Mouse (Mus musculus) hematopoietic stem cell, adult 5-6 weeks (primary cell): ENCODE measurements around the gene Mtx3. TPM values are rescaled to one million over a fixed set of nuclear protein-coding genes. Genes with fewer than 3 reads are reported as not detected.
"Not testable (repeated sequence)": the region's sequence is repeated elsewhere in the genome, so short reads cannot be mapped to it uniquely, and the experiment has no call there.

Source experiments
- ATAC-seq, 2 experiments: fragments of 125-278 bp in 1 of 2; replicated peaks in 1 of 2; 2 replicates each; pipeline ENCODE4 v1.8.0; 2016 to 2017; ENCODE audit warnings: inconsistent platforms in 2 of 2, mild to moderate bottlenecking in 2 of 2, moderate number of reproducible peaks in 2 of 2, low read depth in 1 of 2, moderate TSS enrichment in 1 of 2; ENCODE audit not compliant: low FRiP score in 2 of 2, poor library complexity in 2 of 2, severe bottlenecking in 2 of 2, insufficient read depth in 1 of 2, low TSS enrichment in 1 of 2
- total RNA-seq: library from RNA; stranded (forward); fragments of 172-1452, 232-1000 nt; gene quantifications from 2 replicates; pipeline ENCODE4 v1.2.3, GENCODE M21; 2017

Mtx3 gene
- total RNA-seq = 12.7 and 15.7 TPM in 2 replicates

DNA sequence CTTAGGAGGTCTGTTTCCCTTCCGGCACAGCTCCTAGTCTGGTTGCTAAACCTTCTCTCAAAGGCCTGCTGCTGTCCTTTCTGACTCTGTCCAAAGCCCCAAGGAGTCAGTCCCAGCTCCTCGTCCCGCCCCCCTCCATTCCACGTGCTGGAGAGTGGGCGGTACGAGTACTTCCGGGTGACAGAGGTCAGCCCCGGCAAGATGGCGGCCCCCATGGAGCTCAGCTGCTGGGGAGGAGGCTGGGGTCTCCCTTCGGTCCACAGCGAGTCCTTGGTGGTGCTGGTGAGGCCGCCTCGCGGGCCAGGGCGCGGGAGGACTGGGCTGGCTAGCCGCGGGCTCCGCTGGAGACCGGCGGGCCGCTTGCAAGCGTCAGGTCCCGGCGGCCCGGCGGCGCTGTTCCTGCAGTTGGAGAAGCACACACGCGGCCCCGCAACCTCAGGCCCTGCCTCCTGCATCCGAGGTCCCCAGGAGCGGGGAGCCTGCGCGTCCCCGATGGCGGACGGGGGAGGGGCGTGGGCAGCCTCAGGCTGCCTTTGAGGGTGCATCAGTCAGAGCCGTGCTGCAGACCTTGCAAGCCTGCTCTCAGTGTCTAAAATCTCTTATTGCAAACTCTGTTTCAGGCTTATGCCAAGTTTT lies at the start of gene Mtx3:
Gene Mtx3 (plus strand): TSS at position 175 of the 636 bp plus-strand sequence.
- ATAC-seq = peak; percentile 88 to 90

DNA sequence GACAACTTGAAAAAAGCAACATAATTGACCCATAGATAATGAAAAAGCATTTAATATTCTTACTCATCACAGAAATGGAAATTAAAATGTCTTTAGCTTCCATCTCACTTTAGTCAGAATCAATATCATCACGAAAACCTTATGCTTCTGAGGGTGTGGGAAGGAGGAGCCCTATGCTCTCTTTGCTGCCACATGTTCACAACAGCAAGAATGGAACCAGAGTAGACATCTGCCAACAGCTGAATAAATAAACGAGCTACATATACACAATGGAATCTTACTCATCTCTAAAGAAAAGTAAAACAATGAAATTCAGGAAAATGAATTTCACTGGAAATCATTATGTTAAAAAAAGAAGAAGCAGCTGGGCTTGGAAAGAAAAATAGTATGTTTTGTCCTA lies 45.7 kb upstream of the Mtx3 start:
- no peak for ATAC-seq

DNA sequence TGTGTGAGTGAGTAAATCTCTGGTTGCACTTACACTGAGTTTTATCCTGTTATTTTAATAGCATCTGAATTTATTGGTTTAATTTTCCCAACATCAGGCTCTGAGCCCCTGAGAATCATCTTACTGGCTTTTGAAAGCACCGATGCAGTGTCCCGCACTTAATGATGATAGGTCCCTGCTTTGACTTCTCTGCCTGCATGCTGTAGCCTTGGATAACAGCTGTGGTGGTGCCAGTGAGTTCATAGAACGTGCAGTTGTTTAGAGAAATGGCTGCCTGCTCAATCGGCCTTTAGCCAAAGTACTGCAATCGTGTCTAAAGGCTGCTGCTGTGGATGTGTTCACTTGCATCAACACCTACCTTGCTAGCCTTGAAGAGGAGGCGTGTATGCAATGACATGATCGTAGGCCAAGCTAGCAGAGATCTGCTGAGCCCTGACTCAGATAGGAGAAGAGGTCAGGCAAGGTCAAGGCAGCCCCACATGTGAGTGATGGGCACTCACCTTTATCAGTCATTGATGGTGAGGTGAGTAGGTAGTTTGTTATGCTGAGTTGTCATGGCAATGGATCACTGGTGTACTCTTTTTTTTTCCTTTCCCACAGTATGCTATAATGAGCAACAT lies 45.1 kb upstream of the Mtx3 start:
- ATAC-seq = no peak

DNA sequence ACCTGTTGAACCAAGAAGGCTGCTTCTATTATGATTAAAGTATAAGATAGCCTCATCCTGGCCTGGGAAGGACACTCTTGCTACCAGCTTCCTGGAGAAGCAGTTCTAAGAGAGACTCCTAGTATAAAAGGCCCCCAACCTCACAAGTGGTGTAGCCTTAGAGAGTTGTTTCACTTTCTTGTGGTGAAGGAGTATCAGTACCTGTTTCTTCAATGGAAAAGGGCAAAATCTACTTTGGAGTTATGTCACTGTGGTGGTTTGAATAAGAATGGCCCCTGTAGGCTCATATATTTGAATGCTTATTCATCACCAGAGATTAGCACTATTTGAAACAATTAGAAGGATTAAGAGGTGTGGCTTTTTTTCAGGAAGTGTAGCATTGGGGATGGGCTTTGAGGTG lies 37.8 kb upstream of the Mtx3 start:
- no peak for ATAC-seq

DNA sequence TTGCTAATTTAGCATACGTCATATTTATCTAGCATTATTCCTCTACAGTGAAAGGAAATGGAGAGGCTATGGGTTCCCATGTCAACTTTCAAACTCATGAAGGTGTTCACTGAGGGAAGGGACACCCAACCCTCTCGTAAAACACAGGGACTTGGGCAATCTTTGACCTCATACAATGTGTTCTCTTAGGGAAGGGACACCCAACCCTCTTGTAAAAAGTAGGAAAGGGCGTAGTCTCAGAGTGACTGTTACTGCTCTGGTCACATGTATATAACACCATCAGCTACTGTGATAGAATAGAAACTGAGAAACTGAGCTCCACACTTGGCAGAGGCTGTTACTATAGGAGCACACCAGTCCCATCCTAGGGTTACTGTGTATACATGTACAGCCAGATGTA lies 36.7 kb upstream of the Mtx3 start:
- ATAC-seq = no peak

DNA sequence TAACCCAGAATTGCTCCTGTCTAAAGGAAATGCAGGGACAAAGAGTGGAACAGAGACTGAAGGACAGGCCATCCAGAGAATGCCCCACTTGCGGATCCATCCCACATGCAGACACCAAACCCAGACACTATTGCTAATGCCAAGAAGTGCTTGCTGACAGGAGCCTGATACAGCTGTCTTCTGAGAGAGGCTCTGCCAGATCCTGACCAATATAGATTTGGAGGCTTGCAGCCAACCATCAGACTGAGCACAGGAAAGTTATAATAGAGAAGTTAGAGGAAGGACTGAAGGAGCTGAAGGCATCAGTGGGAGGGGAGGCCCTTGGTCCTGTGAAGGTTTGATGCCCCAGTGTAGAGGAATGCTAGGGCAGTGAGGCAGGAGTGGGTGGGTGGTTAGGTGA lies 34.0 kb upstream of the Mtx3 start:
- ATAC-seq = not testable (repeated sequence)

- ATAC-seq = no peak
Observed at GRCm38 (mm10) chr13:92816329-92816728, 28.2 kb upstream of the Mtx3 start.

- ATAC-seq = no peak
Observed at GRCm38 (mm10) chr13:92817357-92817756, 27.2 kb upstream of the Mtx3 start.

DNA sequence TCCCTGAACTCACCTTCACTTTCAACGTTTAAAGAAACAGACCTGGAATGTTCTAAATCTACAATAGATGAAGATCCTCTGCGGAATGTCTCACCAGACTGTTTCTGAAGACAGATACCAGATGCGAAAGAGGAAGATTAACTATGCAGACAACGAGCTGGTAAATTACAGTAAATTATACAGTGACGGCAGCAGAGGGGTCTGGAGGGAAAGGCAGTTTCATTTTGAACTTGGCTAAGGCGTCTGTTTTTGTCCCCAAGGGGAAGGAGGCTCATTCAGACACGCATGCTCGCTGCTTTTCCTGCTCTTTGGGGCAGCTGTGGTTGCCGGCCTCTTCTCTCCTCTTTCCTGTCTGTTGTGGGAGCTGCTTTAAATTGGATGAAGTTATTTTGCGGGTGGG lies 15.7 kb upstream of the Mtx3 start:
- ATAC-seq = peak; percentile 46 to 53; a peak in 2 of 4 replicates

DNA sequence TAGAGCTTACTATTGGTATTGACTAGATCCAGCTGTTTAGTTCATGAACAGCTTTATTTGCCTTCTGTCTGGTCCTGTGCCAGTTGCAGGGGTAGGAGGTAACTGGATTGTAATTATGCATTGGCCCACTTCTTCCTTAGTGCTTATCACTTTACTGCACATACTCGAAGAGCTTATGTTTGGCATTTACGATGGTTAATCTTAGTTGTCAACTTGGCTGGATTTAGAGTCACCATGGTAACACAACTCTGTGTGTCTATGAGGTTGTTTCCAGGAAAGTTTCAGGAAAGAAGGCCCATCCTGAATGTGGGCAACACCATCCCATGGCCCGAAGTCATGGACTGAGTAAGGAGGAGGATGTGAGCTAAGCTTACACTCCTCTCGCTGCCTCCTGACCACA lies 11.4 kb upstream of the Mtx3 start:
- no peak for ATAC-seq

- no peak for ATAC-seq
Observed at GRCm38 (mm10) chr13:92846438-92846837, 1.9 kb downstream of the Mtx3 start.

DNA sequence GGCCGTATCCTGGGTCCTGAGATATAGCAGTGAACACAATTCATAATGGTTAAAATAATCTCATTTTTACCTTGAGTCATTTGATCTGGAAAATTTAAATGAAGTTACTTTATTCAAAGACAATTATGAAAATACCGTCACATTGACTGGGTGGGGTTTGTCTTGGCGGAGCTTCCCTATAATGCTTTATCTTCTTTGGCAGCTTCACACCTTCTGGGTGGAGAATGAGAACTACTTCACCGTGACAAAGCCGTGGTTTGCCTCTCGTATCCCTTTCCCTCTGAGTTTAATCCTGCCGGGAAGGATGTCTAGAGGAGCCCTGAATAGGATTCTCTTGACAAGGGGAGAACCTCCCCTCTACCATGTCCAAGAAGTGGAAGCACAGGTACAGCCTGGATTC lies 2.8 kb downstream of the Mtx3 start:
- no peak for ATAC-seq

- ATAC-seq = no peak
Observed at GRCm38 (mm10) chr13:92848002-92848401, 3.4 kb downstream of the Mtx3 start.

- ATAC-seq = no peak
Observed at GRCm38 (mm10) chr13:92855901-92856300, 11.3 kb downstream of the Mtx3 start.

- peak in 1 of 2 experiments; percentile 29; a peak in 1 of 4 replicates for ATAC-seq
Observed at GRCm38 (mm10) chr13:92858808-92859207, 14.2 kb downstream of the Mtx3 start.

GRCm38 (mm10) chr13:92859959-92860358 lies 15.4 kb downstream of the Mtx3 start:
- no peak for ATAC-seq

- no peak for ATAC-seq
Observed at GRCm38 (mm10) chr13:92865358-92865757, 20.8 kb downstream of the Mtx3 start.

- ATAC-seq = no peak
Observed at GRCm38 (mm10) chr13:92866680-92867079, 22.1 kb downstream of the Mtx3 start.

DNA sequence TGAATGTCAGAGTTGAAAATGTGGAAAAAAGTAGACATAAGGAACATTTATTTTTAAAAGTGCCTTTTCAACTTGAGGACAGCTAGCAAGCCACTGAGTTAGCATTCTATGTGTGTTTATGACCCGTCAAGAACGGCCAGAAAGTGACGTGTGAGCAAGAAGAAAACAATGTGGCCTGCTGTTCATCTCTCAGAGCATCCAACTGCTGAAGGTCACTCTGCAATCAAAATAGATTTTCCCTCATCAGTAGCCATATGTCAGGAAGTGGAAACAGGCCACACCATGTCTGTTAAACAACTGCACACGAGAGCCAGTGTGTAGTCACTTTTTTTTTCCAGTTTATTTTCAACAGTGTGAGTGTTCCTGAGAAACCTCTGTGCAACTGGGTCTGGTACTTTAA lies 35.0 kb downstream of the Mtx3 start:
- no peak for ATAC-seq
